Mouse (Mus musculus) mature B cell (primary cell): Measurements from ENCODE around the gene P2ry10b.

Source experiments
- in situ Hi-C: fragments of 300-500 bp; cut with MboI; formaldehyde crosslinking; loops from 2 replicates; pipeline ENCODE4 v1.14.3; 2019

P2ry10b gene

GRCm38 (mm10) chrX:107148681-107149080, at the start of gene P2ry10b:
P2ry10b (plus strand) TSS chrX:107148927.
- in situ Hi-C loops: no loop called here

GRCm38 (mm10) chrX:107116333-107116732, 32.4 kb upstream of the P2ry10b start:
- in situ Hi-C loops: no loop called here

- in situ Hi-C loops: no loop called here
Measured at GRCm38 (mm10) chrX:107116987-107117386, 31.7 kb upstream of the P2ry10b start.

- in situ Hi-C loops: no loop called here
Measured at GRCm38 (mm10) chrX:107143184-107143583, 5.5 kb upstream of the P2ry10b start.

- in situ Hi-C loops: no loop called here
Measured at GRCm38 (mm10) chrX:107143930-107144329, 4.8 kb upstream of the P2ry10b start.

- in situ Hi-C loops: no loop called here
Measured at GRCm38 (mm10) chrX:107149391-107149993, 765 bp downstream of the P2ry10b start.

GRCm38 (mm10) chrX:107150027-107150426, 1.3 kb downstream of the P2ry10b start:
- in situ Hi-C loops: loop anchor here (25.0 kb wide), 2 partner anchors 287 to 363 kb away; no protein-coding TSS in a partner anchor

- in situ Hi-C loops: loop anchor here (25.0 kb wide), 2 partner anchors 286 to 364 kb away; no protein-coding TSS in a partner anchor
Measured at GRCm38 (mm10) chrX:107150752-107151515, 2.2 kb downstream of the P2ry10b start.

- in situ Hi-C loops: loop anchor here (25.0 kb wide), 2 partner anchors 281 to 369 kb away; no protein-coding TSS in a partner anchor
Measured at GRCm38 (mm10) chrX:107156021-107156420, 7.3 kb downstream of the P2ry10b start.

GRCm38 (mm10) chrX:107160496-107160895, 11.8 kb downstream of the P2ry10b start:
- in situ Hi-C loops: loop anchor here (25.0 kb wide), 2 partner anchors 277 to 373 kb away; no protein-coding TSS in a partner anchor

- in situ Hi-C loops: loop anchor here (25.0 kb wide), 2 partner anchors 269 to 381 kb away; no protein-coding TSS in a partner anchor
Measured at GRCm38 (mm10) chrX:107168281-107168680, 19.6 kb downstream of the P2ry10b start.

GRCm38 (mm10) chrX:107169128-107169527, 20.4 kb downstream of the P2ry10b start:
- in situ Hi-C loops: loop anchor here (25.0 kb wide), 2 partner anchors 268 to 382 kb away; no protein-coding TSS in a partner anchor

- in situ Hi-C loops: no loop called here
Measured at GRCm38 (mm10) chrX:107178742-107179141, 30.0 kb downstream of the P2ry10b start.

GRCm38 (mm10) chrX:107217577-107218090, 68.9 kb downstream of the P2ry10b start:
- in situ Hi-C loops: no loop called here
